In the genomic region with DNA sequence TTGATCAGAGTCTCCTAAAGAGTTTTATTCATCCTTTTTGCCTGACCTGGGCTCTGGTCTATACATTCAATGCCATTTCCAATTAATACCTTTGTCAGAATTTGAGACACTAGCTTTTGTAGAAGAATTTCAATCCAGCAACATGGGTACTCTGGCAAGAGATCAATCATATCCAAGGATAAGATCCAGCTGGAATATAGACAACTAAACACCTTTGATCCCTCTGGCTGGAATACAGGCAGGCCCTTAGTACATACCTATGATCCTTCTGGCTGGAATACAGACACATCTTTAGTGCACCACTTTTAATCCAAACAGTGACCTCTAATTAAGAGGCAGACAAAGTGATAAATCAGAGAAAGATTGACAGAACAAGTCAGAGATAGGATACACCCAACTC, we compare ENCODE assay signal across 33 mouse cellular contexts.
"Had no signal": no experiment of that assay in that cellular context is flagged by ENCODE, and none has a peak within 500 bp of the region (broad histone marks: within the 10 kb centered on the region; RNA-seq: fewer than 3 reads in every experiment).

No protein-coding gene starts in this region.

- H3K4me3 ChIP-seq: heart, embryonic 10.5 days; heart, embryonic 12.5 days; heart, embryonic 13.5 days; heart, embryonic 15.5 days; hindbrain, embryonic 12.5 days; hindbrain, embryonic 13.5 days; hindbrain, embryonic 15.5 days; intestine, embryonic 15.5 days; kidney, embryonic 15.5 days; layer of hippocampus, adult 2 months had no signal

- DNase-seq: heart, postnatal 10 days; heart, postnatal 14 days; heart, postnatal 36 days; heart, postnatal 4 days; kidney, adult 11 months; kidney, adult 18-20 months; kidney, adult 8-10 months; kidney, adult 9 months; kidney, postnatal 10 days; kidney, postnatal 25 days; kidney, postnatal 36 days; kidney, postnatal 4 days; layer of hippocampus, adult 9-11 months; layer of hippocampus, postnatal 36 days had no signal

- H3K9ac ChIP-seq: heart, embryonic 12.5 days; heart, embryonic 13.5 days; heart, embryonic 15.5 days; hindbrain, embryonic 12.5 days; hindbrain, embryonic 13.5 days; hindbrain, embryonic 14.5 days; hindbrain, embryonic 15.5 days; intestine, embryonic 15.5 days; kidney, embryonic 15.5 days had no signal

- H3K27me3 ChIP-seq: heart, embryonic 12.5 days; heart, embryonic 13.5 days; heart, embryonic 15.5 days; hindbrain, embryonic 12.5 days; hindbrain, embryonic 13.5 days; hindbrain, embryonic 15.5 days; intestine, embryonic 15.5 days; kidney, embryonic 15.5 days had no signal

- H3K27ac ChIP-seq: heart, embryonic 10.5 days; heart, embryonic 13.5 days; heart, embryonic 15.5 days; hindbrain, embryonic 10.5 days; hindbrain, embryonic 12.5 days; hindbrain, embryonic 13.5 days; hindbrain, embryonic 14.5 days; hindbrain, embryonic 15.5 days; hindbrain, postnatal 0 days; intestine, embryonic 15.5 days; kidney, embryonic 15.5 days; kidney, postnatal 0 days; layer of hippocampus, adult 2 months had no signal

- ATAC-seq: hindbrain, embryonic 16.5 days; hindbrain, postnatal 0 days; inflammation-experienced regulatory T-cells, adult 6 months; intestine, embryonic 15.5 days; intestine, embryonic 16.5 days; intestine, postnatal 0 days had no signal

- H3K4me2 ChIP-seq: heart, embryonic 11.5 days; heart, embryonic 12.5 days; heart, embryonic 15.5 days; hindbrain, embryonic 12.5 days; hindbrain, embryonic 13.5 days; hindbrain, embryonic 14.5 days; hindbrain, embryonic 15.5 days; intestine, embryonic 15.5 days; kidney, embryonic 15.5 days had no signal

- H3K4me1 ChIP-seq: heart, embryonic 10.5 days; heart, embryonic 12.5 days; heart, embryonic 15.5 days; hindbrain, embryonic 12.5 days; hindbrain, embryonic 13.5 days; intestine, embryonic 15.5 days; kidney, embryonic 15.5 days had no signal
